Mouse (Mus musculus) midbrain, embryonic 12.5 days (tissue): ENCODE measurements around the gene Gm4881. TPM values are rescaled to one million over a fixed set of nuclear protein-coding genes. Genes with fewer than 3 reads are reported as not detected.

Experiments used
- ATAC-seq: fragments of 200-750 bp; cut with Nextera tagmentation; 2 replicates; pipeline ENCODE4 v1.8.0; 2017; ENCODE audit warnings: low read depth, moderate TSS enrichment, moderate library complexity; ENCODE audit not compliant: low FRiP score
- H3K27ac ChIP-seq: fragments of 300-500 bp; sonication (generic); replicated peaks from 2 replicates; pipeline ENCODE4 v1.5.1; 2016; ENCODE audit warnings: mild to moderate bottlenecking
- H3K27me3 ChIP-seq: fragments of 300-500 bp; sonication (generic); 2 replicates; pipeline ENCODE4 v1.6.1; 2016; ENCODE audit warnings: mild to moderate bottlenecking
- H3K36me3 ChIP-seq: fragments of 300-500 bp; sonication (generic); 2 replicates; pipeline ENCODE4 v1.6.1; 2016
- H3K4me1 ChIP-seq: fragments of 300-500 bp; sonication (generic); 2 replicates; pipeline ENCODE4 v1.6.1; 2016
- H3K4me2 ChIP-seq: fragments of 300-500 bp; sonication (generic); replicated peaks from 2 replicates; pipeline ENCODE4 v1.6.1; 2016; ENCODE audit warnings: mild to moderate bottlenecking, moderate library complexity
- H3K4me3 ChIP-seq: fragments of 300-500 bp; sonication (generic); 2 replicates; pipeline ENCODE4 v1.5.1; 2016; ENCODE audit warnings: mild to moderate bottlenecking
- H3K9ac ChIP-seq: fragments of 300-500 bp; sonication (generic); replicated peaks from 2 replicates; pipeline ENCODE4 v1.6.1; 2016; ENCODE audit warnings: mild to moderate bottlenecking, moderate library complexity
- H3K9me3 ChIP-seq: fragments of 300-500 bp; sonication (generic); 2 replicates; pipeline ENCODE4 v1.6.1; 2016; ENCODE audit warnings: mild to moderate bottlenecking
- WGBS: fragments of 180-500 bp; shearing (Covaris S2); methylation state at CpG from one replicate; pipeline ENCODE4 v1.1.7; 2016; 5-methylcytosine and 5-hydroxymethylcytosine counted together
- polyA plus RNA-seq: library from polyadenylated mRNA; unstranded; fragments of >200 nt; fragmentation: Nextera tagmentation; extraction: Ambion mirVana; gene quantifications from 2 replicates; pipeline ENCODE4 v1.2.1, GENCODE M21; 2016

Gm4881 gene
- polyA plus RNA-seq, 1 experiment from 2014 or later, result 3.6 TPM

DNA sequence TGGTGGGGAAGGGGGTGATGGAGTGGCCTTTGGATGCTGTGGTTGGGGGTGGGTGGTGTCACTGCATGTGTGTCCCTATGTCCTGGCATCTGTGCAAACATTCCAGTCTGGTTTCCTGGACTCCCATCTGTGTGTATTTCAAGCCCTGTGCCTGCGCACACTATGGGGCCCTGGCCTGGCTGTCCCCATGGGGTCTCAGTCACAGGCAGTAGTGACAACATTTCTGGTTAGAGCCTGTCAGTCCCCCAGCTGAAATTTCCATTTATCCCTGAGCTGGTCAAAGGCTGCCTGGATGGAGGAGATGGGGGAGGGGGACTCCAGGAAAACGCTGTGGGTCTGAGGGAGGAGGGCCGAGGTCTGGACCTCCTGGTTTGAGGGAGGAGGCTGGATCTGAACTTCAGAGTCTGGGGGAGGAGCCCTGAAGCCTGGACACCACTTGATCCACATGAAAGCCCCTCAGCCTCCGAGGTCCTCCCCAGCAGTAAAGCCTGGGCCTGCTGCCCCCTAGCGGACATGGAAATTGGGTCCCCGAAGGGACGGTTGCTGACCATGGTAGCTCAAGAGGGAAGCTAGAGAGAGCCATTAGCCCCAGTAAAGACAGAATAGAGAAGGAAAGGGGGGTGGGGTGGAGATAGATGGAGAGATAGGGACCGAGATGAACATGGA is 5.8 kb upstream of the Gm4881 start:
- under 1% methylated on average over 8 of the region's 8 CpGs for WGBS
- Histone ChIP-seq H3K9me3 (no peaks in the 10 kb centered on the region), H3K4me3 (no peak overlapping the region), H3K27ac (peak overlapping the region; percentile 50), H3K9ac (no peak overlapping the region), H3K36me3 (no peaks in the 10 kb centered on the region), H3K4me1 (peaks cover 48% of the 10 kb centered on the region), H3K4me2 (peak overlapping the region; percentile 44; the same call in 1 of the 2 replicates), H3K27me3 (peaks cover 99% of the 10 kb centered on the region)
- peak; percentile 67 for ATAC-seq

DNA sequence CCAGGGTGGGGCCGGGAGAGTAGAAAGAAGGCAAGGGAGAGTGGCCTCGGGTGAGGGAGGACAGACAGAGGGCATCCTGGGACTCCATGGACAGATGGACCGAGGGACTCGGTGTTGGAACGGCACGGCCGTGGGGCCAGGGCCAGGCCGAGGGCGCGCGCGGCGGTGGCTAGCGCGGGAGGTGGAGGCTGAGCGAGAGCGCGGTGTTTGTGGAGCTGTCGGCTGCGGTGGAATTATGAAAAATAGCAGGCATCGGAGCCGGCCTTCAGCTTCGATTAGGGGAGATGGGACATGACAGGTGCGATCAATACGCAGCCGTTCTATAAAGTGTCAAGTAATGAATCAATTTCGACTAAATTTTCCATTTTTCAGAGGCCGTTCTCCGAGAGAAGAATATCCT is 4.5 kb upstream of the Gm4881 start:
- ATAC-seq, result no peak
- Histone ChIP-seq H3K27ac (0 out of 2 replicates have a peak overlapping the region, but pooled peaks have one; percentile 15), H3K36me3 (no peaks in the 10 kb centered on the region), H3K9me3 (no peaks in the 10 kb centered on the region), H3K27me3 (peaks cover 99% of the 10 kb centered on the region), H3K4me2 (peak overlapping the region; percentile 44), H3K4me3 (peak overlapping the region; percentile 18), H3K9ac (peak overlapping the region; percentile 43), H3K4me1 (peaks cover 46% of the 10 kb centered on the region)
- 2% methylated on average over 29 of the region's 29 CpGs for WGBS

DNA sequence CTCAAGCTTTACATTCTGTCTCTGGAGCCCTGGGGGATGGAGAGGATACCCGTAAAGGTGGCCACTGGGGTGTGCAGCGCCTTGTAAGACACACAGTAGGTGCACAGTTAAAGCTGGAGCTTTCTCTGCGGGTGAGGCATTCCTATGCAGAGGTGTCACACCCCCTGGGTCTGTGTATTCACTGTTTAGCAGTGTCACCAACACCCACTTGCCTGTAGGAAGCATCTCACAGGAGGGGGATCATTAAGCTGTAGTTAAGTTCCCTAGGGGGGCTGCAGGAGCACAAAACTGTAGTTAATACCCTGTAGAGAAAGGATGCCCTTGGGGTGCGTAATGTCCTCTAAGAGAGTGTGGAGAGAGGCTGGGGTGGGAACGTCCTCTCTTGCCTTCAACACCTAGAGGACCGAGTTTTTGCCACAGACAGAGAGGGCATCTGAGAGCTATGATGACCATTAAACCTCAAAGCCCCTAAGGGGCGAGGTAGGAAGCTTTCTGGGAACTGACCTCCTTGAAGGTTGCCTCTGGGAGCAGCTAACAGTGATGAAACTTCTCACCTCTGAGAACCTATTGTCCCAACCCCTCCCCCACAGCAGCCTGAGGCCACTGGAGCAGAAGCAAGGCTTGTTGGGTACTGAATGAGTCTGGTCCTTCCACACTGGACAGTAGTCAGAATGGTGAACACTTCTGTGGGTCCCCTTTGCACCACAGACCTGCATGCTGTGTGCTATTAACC is 3.2 kb upstream of the Gm4881 start:
- H3K9ac ChIP-seq, result no peak overlapping the region
- peaks cover 39% of the 10 kb centered on the region for H3K4me1 ChIP-seq
- WGBS, result 4% methylated on average over 7 of the region's 7 CpGs
- no peak for ATAC-seq
- H3K9me3 ChIP-seq, result no peaks in the 10 kb centered on the region
- H3K4me2 ChIP-seq, result no peak overlapping the region
- H3K27ac ChIP-seq, result no peak overlapping the region
- H3K36me3 ChIP-seq, result no peaks in the 10 kb centered on the region
- peaks cover 100% of the 10 kb centered on the region for H3K27me3 ChIP-seq
- no peak overlapping the region for H3K4me3 ChIP-seq

DNA sequence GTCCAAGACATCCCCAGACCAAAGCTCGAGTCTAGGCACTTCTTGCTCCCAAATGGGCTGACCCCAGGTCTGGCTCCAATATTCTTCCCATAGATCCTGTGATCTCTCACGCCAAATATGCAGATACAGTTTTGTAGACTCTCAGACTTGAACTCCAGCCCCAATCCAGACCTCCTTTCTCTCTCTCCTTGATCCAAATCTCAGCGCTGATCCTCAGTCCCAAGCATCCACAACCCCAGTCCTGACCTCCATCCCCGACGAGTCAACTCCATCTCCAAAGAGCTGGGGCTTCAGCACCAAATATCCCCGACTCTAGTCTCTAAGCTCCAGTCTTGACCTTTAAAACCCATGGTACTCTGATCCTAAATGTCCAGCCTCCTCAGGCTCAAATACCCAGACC is 653 bp downstream of the Gm4881 start:
- Histone ChIP-seq H3K4me3 (peak overlapping the region; percentile 40), H3K27me3 (peaks cover 100% of the 10 kb centered on the region), H3K9me3 (no peaks in the 10 kb centered on the region), H3K36me3 (no peaks in the 10 kb centered on the region), H3K4me1 (peaks cover 12% of the 10 kb centered on the region), H3K27ac (no peak overlapping the region), H3K9ac (no peak overlapping the region), H3K4me2 (peak overlapping the region; percentile 53; the same call in 1 of the 2 replicates)
- no peak for ATAC-seq
- 2% methylated on average over 6 of the region's 6 CpGs for WGBS

DNA sequence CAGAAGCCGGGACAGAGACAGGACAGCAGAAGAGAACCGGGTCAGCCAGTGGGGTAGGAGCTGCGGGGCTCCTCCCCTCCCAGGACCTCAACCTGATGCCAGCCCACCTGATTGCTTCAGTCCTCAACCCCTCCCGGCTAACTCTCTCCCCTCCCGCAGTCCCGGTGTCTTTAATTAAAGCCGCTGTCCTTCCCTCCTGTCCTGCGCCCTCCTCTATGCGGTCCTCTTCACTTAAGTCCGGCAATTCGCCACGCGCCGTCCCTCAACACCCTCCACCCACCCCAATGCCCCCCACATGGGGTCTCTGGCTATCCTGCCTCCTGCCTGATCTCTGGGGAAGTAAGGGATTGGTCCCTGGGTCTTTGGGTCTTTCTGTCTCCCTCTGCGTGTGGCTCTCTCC is 12.6 kb downstream of the Gm4881 start:
- no peaks in the 10 kb centered on the region for H3K9me3 ChIP-seq
- peak overlapping the region; percentile 21 for H3K4me3 ChIP-seq
- peaks cover 21% of the 10 kb centered on the region for H3K4me1 ChIP-seq
- H3K4me2 ChIP-seq, result peak overlapping the region; percentile 58; the same call in 1 of the 2 replicates
- 0% methylated on average over 15 of the region's 15 CpGs for WGBS
- no peak for ATAC-seq
- 0 out of 2 replicates have a peak overlapping the region, but pooled peaks have one; percentile 15 for H3K9ac ChIP-seq
- 0 out of 2 replicates have a peak, but pooled peaks cover 3% of the 10 kb centered on the region for H3K36me3 ChIP-seq
- no peak overlapping the region for H3K27ac ChIP-seq
- peaks cover 93% of the 10 kb centered on the region for H3K27me3 ChIP-seq

DNA sequence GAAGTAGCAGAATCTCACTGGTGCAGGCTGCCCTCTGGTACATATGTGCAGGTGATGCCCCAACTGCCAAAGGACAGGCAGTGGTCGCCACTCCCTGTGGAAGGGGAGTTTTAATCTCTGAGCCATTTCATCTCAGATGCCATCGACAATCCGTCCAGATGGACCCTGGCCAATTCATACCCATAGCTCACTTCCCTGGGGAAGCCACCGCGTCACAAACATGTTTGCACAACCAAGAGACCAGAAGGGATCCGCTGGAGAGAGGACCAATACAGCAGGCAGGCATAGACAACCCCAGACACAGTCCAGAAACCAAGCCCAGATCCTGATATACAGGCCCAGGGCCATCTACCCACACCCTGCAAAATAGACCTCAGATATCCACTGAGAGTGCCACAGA is 13.8 kb downstream of the Gm4881 start:
- WGBS, result 45% methylated on average over 6 of the region's 6 CpGs
- H3K9ac ChIP-seq, result no peak overlapping the region
- no peak overlapping the region for H3K4me3 ChIP-seq
- H3K9me3 ChIP-seq, result no peaks in the 10 kb centered on the region
- no peak for ATAC-seq
- peaks cover 15% of the 10 kb centered on the region for H3K36me3 ChIP-seq
- peak overlapping the region; percentile 58 for H3K4me2 ChIP-seq
- H3K27ac ChIP-seq, result no peak overlapping the region
- peaks cover 21% of the 10 kb centered on the region for H3K4me1 ChIP-seq
- H3K27me3 ChIP-seq, result peaks cover 81% of the 10 kb centered on the region

DNA sequence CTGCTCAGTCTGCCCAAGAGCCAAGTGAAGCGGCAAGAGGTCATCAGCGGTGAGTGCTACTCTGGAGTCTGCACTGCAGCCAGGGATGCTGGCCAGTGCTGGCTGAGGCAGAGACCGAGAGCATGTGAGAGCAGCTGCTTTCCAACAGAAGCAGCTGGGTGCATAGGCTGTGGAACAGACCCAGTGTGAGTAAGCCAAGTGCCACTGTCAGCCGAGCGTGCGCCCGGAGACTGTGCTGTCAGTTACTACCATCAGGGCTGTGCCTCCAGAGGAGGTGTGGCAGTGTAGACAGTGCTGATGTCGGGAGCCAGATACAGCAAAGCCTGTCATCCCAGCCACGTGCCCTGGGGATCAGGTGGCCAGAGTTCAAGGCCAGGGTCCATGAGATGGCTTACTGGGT is 24.6 kb downstream of the Gm4881 start:
- no peaks in the 10 kb centered on the region for H3K9me3 ChIP-seq
- H3K4me2 ChIP-seq, result no peak overlapping the region
- H3K4me3 ChIP-seq, result no peak overlapping the region
- no peak overlapping the region; the same call in 1 of the 2 replicates for H3K9ac ChIP-seq
- no peaks in the 10 kb centered on the region for H3K4me1 ChIP-seq
- ATAC-seq, result no peak
- no peak overlapping the region for H3K27ac ChIP-seq
- H3K36me3 ChIP-seq, result peaks cover 75% of the 10 kb centered on the region
- H3K27me3 ChIP-seq, result no peaks in the 10 kb centered on the region
- WGBS, result 91% methylated on average over 9 of the region's 9 CpGs

DNA sequence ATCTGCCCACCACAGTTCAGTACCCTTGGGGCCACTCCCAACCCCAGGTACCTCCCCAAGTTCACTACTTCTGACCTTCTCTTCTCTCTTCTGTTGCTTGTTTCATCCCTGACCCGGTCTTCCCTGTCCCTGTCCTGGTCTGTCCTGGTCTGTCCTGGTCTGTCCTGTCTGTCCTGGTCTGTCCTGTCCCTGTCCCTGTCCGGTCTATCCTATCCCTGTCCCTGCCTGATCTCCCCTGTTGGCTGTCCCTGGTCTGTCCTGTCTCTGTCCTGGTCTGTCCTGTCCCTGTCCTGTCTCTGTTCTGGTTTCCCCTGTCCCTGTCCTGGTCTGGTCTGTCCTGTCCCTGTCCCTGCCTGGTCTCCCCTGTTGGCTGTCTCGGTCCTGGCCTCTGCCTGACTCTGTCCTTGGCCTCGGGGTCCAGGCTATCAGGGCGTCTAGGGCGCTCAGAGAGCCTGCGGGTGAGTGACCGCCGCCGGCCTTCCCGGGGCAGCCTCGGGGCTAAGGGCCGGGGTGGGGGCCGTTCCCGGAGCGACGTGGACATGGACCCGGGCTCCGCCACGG is 25.5 kb downstream of the Gm4881 start:
- H3K27me3 ChIP-seq, result no peaks in the 10 kb centered on the region
- H3K9me3 ChIP-seq, result no peaks in the 10 kb centered on the region
- H3K36me3 ChIP-seq, result peaks cover 67% of the 10 kb centered on the region
- WGBS, result 94% methylated on average over 20 of the region's 20 CpGs
- no peaks in the 10 kb centered on the region for H3K4me1 ChIP-seq
- no peak overlapping the region for H3K9ac ChIP-seq
- ATAC-seq, result no peak
- H3K4me3 ChIP-seq, result no peak overlapping the region
- no peak overlapping the region for H3K27ac ChIP-seq
- no peak overlapping the region for H3K4me2 ChIP-seq

DNA sequence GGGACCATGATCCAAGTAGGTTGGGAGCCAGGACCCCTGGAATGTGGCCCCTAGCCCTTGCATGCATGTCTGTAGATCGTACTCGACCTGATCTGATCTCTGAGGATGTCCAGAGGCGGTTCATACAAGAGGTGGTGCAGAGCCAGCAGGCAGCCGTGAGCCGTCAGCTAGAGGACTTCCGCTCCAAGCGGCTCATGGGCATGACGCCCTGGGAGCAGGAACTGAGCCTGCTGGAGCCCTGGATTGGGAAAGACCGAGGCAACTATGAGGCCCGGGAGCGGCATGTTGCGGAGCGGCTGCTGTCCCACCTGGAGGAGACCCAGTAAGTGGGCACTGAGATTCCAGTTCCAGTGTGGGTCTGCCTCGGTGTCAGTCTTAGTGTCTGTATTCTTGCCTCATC is 31.8 kb downstream of the Gm4881 start:
- no peak for ATAC-seq
- peaks cover 45% of the 10 kb centered on the region for H3K36me3 ChIP-seq
- WGBS, result 94% methylated on average over 14 of the region's 14 CpGs
- no peaks in the 10 kb centered on the region for H3K9me3 ChIP-seq
- H3K4me3 ChIP-seq, result no peak overlapping the region
- no peaks in the 10 kb centered on the region for H3K4me1 ChIP-seq
- no peak overlapping the region for H3K27ac ChIP-seq
- H3K9ac ChIP-seq, result no peak overlapping the region
- H3K4me2 ChIP-seq, result no peak overlapping the region
- no peaks in the 10 kb centered on the region for H3K27me3 ChIP-seq

DNA sequence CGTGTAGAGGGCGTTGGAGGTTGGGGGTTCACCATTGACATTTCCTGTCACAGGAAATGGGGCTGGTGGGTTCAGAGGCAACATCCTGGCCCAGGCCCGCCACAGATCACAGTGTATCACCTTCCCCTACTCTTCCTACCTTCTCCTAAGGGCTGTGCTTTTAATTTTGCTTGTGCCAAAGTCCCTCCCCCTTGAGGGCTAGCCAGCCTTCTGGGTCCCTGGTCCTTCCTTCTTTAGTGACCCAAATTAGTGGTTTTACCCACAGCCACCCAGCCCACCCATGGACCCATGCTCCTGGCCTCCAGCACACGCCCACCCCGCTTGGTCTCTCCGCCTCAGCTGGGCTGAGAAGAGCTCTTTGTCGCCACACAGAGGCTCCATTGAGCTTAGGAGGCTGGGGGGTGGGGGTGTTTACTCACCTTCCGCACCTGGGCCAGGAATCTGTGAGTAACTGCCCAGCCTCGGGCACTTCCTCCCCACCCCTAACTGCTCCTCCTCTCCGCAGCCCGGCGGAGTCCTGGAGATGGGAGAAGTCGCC is 37.0 kb downstream of the Gm4881 start:
- no peaks in the 10 kb centered on the region for H3K9me3 ChIP-seq
- H3K4me2 ChIP-seq, result no peak overlapping the region
- no peaks in the 10 kb centered on the region for H3K27me3 ChIP-seq
- peaks cover 21% of the 10 kb centered on the region; the same call in 1 of the 2 replicates for H3K36me3 ChIP-seq
- ATAC-seq, result no peak
- H3K9ac ChIP-seq, result no peak overlapping the region
- no peak overlapping the region for H3K27ac ChIP-seq
- H3K4me3 ChIP-seq, result no peak overlapping the region
- 38% methylated on average over 13 of the region's 13 CpGs for WGBS
- peaks cover 27% of the 10 kb centered on the region for H3K4me1 ChIP-seq

DNA sequence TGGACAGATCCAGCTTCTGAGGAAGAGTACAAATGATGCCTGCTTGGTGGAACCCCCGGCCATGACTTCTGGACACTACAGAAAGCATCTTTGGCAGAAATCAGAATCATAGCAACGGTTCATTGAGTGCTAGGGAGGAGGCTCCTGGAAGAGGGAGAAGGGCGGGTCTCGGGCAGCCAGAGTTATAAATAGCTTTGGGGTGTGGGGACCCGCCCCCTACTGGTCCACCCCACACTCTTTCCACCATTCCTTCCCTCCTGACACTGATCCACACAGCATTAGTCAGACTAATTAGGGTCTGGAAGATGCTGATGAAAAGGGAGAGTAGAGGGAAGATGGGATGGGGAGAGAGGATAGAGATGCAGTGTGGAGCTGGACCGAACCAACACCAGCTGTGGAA is 37.7 kb downstream of the Gm4881 start:
- Histone ChIP-seq H3K27me3 (no peaks in the 10 kb centered on the region), H3K4me1 (peaks cover 27% of the 10 kb centered on the region), H3K9me3 (no peaks in the 10 kb centered on the region), H3K4me3 (no peak overlapping the region), H3K36me3 (0 out of 2 replicates have a peak, but pooled peaks cover 16% of the 10 kb centered on the region), H3K4me2 (no peak overlapping the region), H3K9ac (peak overlapping the region; percentile 31; the same call in 1 of the 2 replicates), H3K27ac (no peak overlapping the region)
- ATAC-seq, result no peak
- 57% methylated on average over 6 of the region's 6 CpGs for WGBS

DNA sequence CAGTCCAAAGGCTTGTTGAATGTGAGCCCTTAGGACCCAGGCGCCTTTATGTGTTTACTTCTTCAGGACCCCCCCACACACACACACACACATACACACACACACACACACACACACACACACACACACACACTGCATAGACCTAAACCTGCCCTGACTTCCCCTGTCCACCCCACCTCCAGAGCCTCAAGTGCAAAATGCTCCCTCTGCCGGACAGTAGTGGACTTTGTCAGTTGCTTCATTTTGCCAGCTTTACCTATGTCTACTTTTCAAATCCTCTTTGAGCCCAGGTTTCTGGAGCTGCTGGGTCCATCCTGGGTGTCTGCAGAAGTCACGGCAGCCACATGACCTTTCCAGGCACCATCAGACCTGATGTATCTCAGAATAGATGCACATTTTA is 39.4 kb downstream of the Gm4881 start:
- Histone ChIP-seq H3K4me2 (peak overlapping the region; percentile 91), H3K27ac (0 out of 2 replicates have a peak overlapping the region, but pooled peaks have one; percentile 68), H3K9ac (peak overlapping the region; percentile 83), H3K4me3 (peak overlapping the region; percentile 67), H3K36me3 (0 out of 2 replicates have a peak, but pooled peaks cover 13% of the 10 kb centered on the region), H3K27me3 (no peaks in the 10 kb centered on the region), H3K9me3 (no peaks in the 10 kb centered on the region), H3K4me1 (peaks cover 27% of the 10 kb centered on the region)
- ATAC-seq, result no peak; the same call in 1 of the 2 replicates
- 11% methylated on average over 3 of the region's 3 CpGs for WGBS
